Mouse (Mus musculus): ENCODE data around the gene Btbd9.

Gene Btbd9

GRCm38 (mm10) chr17:30563484-30564075, 12.7 kb downstream of the Btbd9 start:
- Histone ChIP-seq H3K27me3 (ENCODE audit: insufficient read depth, low read length) (no peaks in the 10 kb centered on the region), H3K9me3 (ENCODE audit: low read length) (no peaks in the 10 kb centered on the region), H3K36me3 (ENCODE audit: insufficient read depth, low read length) (no peaks in the 10 kb centered on the region), H3K4me3 (replicated peaks; ENCODE audit: low read length) (no peak overlapping the region), H3K4me1 (replicated peaks; ENCODE audit: low read depth, low read length) (peaks cover 26% of the 10 kb centered on the region)
- TF ChIP-seq POU5F1 (IDR thresholded peaks at IDR 0.05; ENCODE audit: borderline replicate concordance, low read length) (no peak), NANOG (IDR thresholded peaks at IDR 0.05; ENCODE audit: borderline replicate concordance, low read length) (no peak), CTCF (conservative IDR thresholded peaks at IDR 0.05; ENCODE audit: low read length) (no peak)

- H3K27me3 ChIP-seq (ENCODE audit: insufficient read depth, low read length): no peaks in the 10 kb centered on the region
- TF ChIP-seq NANOG (IDR thresholded peaks at IDR 0.05; ENCODE audit: borderline replicate concordance, low read length) (no peak), CTCF (conservative IDR thresholded peaks at IDR 0.05; ENCODE audit: low read length) (no peak), POU5F1 (IDR thresholded peaks at IDR 0.05; ENCODE audit: borderline replicate concordance, low read length) (no peak)
- H3K4me1 ChIP-seq (replicated peaks; ENCODE audit: low read depth, low read length): peaks cover 28% of the 10 kb centered on the region
- H3K9me3 ChIP-seq (ENCODE audit: low read length): no peaks in the 10 kb centered on the region
- no peak overlapping the region for H3K4me3 ChIP-seq (replicated peaks; ENCODE audit: low read length)
- H3K36me3 ChIP-seq (ENCODE audit: insufficient read depth, low read length): no peaks in the 10 kb centered on the region
These were observed 13.5 kb downstream of the Btbd9 start for GRCm38 (mm10) chr17:30562770-30563169.

DNA sequence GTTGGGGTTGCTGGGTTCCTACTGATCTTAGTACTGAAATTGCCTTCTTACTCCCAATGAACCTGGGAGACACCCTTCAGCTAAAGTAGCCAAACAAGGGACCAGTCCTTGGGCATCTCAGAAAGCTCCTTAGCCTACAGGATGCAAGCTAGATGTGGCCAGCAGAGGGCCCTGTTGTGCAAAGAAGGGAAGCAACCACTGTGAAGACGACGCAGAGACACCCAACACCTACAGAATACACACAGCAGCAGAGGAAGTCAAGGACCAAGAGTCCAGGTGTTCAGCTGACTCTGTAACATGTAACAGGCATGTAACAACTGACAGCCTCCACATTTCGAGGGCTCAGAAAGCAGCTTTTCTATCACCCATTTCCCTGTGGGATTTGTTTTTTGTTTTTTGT, 16.8 kb downstream of the Btbd9 start:
- TF ChIP-seq POU5F1 (IDR thresholded peaks at IDR 0.05; ENCODE audit: borderline replicate concordance, low read length): no peak
- peak; percentile 99 for TF ChIP-seq CTCF (conservative IDR thresholded peaks at IDR 0.05; ENCODE audit: low read length)
- Histone ChIP-seq H3K36me3 (ENCODE audit: insufficient read depth, low read length) (no peaks in the 10 kb centered on the region), H3K27me3 (ENCODE audit: insufficient read depth, low read length) (no peaks in the 10 kb centered on the region), H3K9me3 (ENCODE audit: low read length) (no peaks in the 10 kb centered on the region), H3K4me1 (replicated peaks; ENCODE audit: low read depth, low read length) (peaks cover 48% of the 10 kb centered on the region), H3K4me3 (replicated peaks; ENCODE audit: low read length) (no peak overlapping the region)

GRCm38 (mm10) chr17:30558623-30559022, 17.7 kb downstream of the Btbd9 start:
- Histone ChIP-seq H3K4me1 (replicated peaks; ENCODE audit: low read depth, low read length) (peaks cover 48% of the 10 kb centered on the region), H3K27me3 (ENCODE audit: insufficient read depth, low read length) (no peaks in the 10 kb centered on the region), H3K9me3 (ENCODE audit: low read length) (no peaks in the 10 kb centered on the region), H3K36me3 (ENCODE audit: insufficient read depth, low read length) (no peaks in the 10 kb centered on the region), H3K4me3 (replicated peaks; ENCODE audit: low read length) (no peak overlapping the region)
- no peak for TF ChIP-seq CTCF (conservative IDR thresholded peaks at IDR 0.05; ENCODE audit: low read length)
- TF ChIP-seq POU5F1 (IDR thresholded peaks at IDR 0.05; ENCODE audit: borderline replicate concordance, low read length): no peak
- TF ChIP-seq NANOG (IDR thresholded peaks at IDR 0.05; ENCODE audit: borderline replicate concordance, low read length): no peak

GRCm38 (mm10) chr17:30556512-30556911, 19.8 kb downstream of the Btbd9 start:
- Histone ChIP-seq H3K4me1 (replicated peaks; ENCODE audit: low read depth, low read length) (peaks cover 57% of the 10 kb centered on the region), H3K9me3 (ENCODE audit: low read length) (no peaks in the 10 kb centered on the region), H3K36me3 (ENCODE audit: insufficient read depth, low read length) (no peaks in the 10 kb centered on the region), H3K27me3 (ENCODE audit: insufficient read depth, low read length) (no peaks in the 10 kb centered on the region), H3K4me3 (replicated peaks; ENCODE audit: low read length) (no peak overlapping the region)
- TF ChIP-seq POU5F1 (IDR thresholded peaks at IDR 0.05; ENCODE audit: borderline replicate concordance, low read length): no peak
- TF ChIP-seq NANOG (IDR thresholded peaks at IDR 0.05; ENCODE audit: borderline replicate concordance, low read length): no peak
- no peak for TF ChIP-seq CTCF (conservative IDR thresholded peaks at IDR 0.05; ENCODE audit: low read length)

GRCm38 (mm10) chr17:30553027-30553937, 23.0 kb downstream of the Btbd9 start:
- Histone ChIP-seq H3K9me3 (ENCODE audit: low read length) (no peaks in the 10 kb centered on the region), H3K36me3 (ENCODE audit: insufficient read depth, low read length) (no peaks in the 10 kb centered on the region), H3K27me3 (ENCODE audit: insufficient read depth, low read length) (no peaks in the 10 kb centered on the region), H3K4me1 (replicated peaks; ENCODE audit: low read depth, low read length) (peaks cover 62% of the 10 kb centered on the region), H3K4me3 (replicated peaks; ENCODE audit: low read length) (no peak overlapping the region)
- TF ChIP-seq NANOG (IDR thresholded peaks at IDR 0.05; ENCODE audit: borderline replicate concordance, low read length): no peak
- TF ChIP-seq CTCF (conservative IDR thresholded peaks at IDR 0.05; ENCODE audit: low read length): no peak

DNA sequence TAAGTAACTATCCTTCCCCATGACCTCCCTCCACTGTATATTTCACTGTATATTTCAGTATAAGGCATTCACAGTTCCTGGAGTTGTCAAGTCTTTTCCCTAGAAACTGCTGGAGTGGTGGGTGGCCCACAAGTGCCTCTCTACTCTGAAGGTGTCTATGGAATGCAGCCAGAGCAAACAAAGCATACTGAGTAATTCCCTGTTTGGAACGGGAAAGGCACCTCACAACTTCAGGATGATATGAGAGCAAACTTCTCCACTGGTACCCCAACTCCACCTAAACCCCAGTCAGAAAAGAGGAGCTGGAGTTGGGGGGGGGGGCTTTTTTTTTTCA, 25.5 kb downstream of the Btbd9 start:
- Histone ChIP-seq H3K4me3 (replicated peaks; ENCODE audit: low read length) (no peak overlapping the region), H3K9me3 (ENCODE audit: low read length) (no peaks in the 10 kb centered on the region), H3K36me3 (ENCODE audit: insufficient read depth, low read length) (no peaks in the 10 kb centered on the region), H3K27me3 (ENCODE audit: insufficient read depth, low read length) (no peaks in the 10 kb centered on the region), H3K4me1 (replicated peaks; ENCODE audit: low read depth, low read length) (peaks cover 40% of the 10 kb centered on the region)
- TF ChIP-seq POU5F1 (IDR thresholded peaks at IDR 0.05; ENCODE audit: borderline replicate concordance, low read length) (no peak), NANOG (IDR thresholded peaks at IDR 0.05; ENCODE audit: borderline replicate concordance, low read length) (no peak), CTCF (conservative IDR thresholded peaks at IDR 0.05; ENCODE audit: low read length) (no peak)

GRCm38 (mm10) chr17:30549899-30550773, 26.2 kb downstream of the Btbd9 start:
- Histone ChIP-seq H3K27me3 (ENCODE audit: insufficient read depth, low read length) (no peaks in the 10 kb centered on the region), H3K9me3 (ENCODE audit: low read length) (no peaks in the 10 kb centered on the region), H3K4me1 (replicated peaks; ENCODE audit: low read depth, low read length) (peaks cover 35% of the 10 kb centered on the region), H3K4me3 (replicated peaks; ENCODE audit: low read length) (no peak overlapping the region), H3K36me3 (ENCODE audit: insufficient read depth, low read length) (no peaks in the 10 kb centered on the region)
- TF ChIP-seq NANOG (IDR thresholded peaks at IDR 0.05; ENCODE audit: borderline replicate concordance, low read length): no peak
- no peak for TF ChIP-seq POU5F1 (IDR thresholded peaks at IDR 0.05; ENCODE audit: borderline replicate concordance, low read length)
- no peak for TF ChIP-seq CTCF (conservative IDR thresholded peaks at IDR 0.05; ENCODE audit: low read length)
